Mouse (Mus musculus) G1E (cell line): Measurements from ENCODE around the gene Cubn.

Experiments used
- CTCF ChIP-seq: IDR thresholded peaks from 2 replicates; pipeline ENCODE4 v1.5.1; 2012; ENCODE audit warnings: low read depth, low read length, inconsistent platforms, mixed read lengths
- GATA1 ChIP-seq: IDR thresholded peaks from 2 replicates; pipeline ENCODE4 v1.6.1; 2012; ENCODE audit warnings: borderline replicate concordance, low read length, inconsistent platforms, mixed read lengths

DNA sequence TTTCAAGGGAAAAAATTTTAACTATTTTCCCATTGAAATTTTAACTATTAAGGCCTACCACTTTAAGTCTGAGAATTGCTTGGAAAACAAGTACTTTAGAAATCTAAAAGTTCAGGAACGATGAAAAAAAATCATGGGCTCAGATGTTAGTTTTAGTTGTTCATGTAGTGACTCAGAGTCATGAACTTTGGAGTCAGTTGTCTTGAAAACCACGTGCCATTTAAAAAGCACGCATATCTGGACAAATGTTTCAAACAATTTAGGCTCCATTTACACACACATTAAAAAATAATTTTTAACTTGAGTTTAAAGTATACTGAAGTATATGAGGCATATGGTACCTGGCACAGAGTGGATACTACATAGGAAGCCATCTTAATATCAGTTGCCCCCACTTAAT is 24.9 kb downstream of the Cubn start:
- TF ChIP-seq CTCF (no peak), GATA1 (no peak)
